In genomic region chr4:102577636-102578035, GRCm38 (mm10) we compare ENCODE assay signal across 20 mouse cellular contexts.
DNase-seq lines count a peak whose midpoint lies in the region; ATAC-seq and TF ChIP-seq lines count a peak whose summit lies in the region.
"Had no signal": no experiment of that assay in that cellular context is flagged by ENCODE, and none has a peak within 500 bp of the region (broad histone marks: within the 10 kb centered on the region; RNA-seq: fewer than 3 reads in every experiment).

No protein-coding gene starts in this region.

- H3K27ac ChIP-seq in gastrocnemius, adult 2 months = peak overlapping the region; percentile 100
- H3K27ac ChIP-seq in heart, postnatal 0 days (ENCODE audit: low read depth) = peak overlapping the region; percentile 72
- no peak overlapping the region for H3K27ac ChIP-seq in heart, embryonic 12.5 days (ENCODE audit: poor library complexity, severe bottlenecking)
- H3K27ac ChIP-seq in cortical plate, adult 2 months (ENCODE audit: insufficient read depth, low read length) = peak overlapping the region; percentile 45; the same call in 1 of the 2 replicates
- H3K27ac ChIP-seq: forebrain, embryonic 13.5 days; hindbrain, postnatal 0 days; kidney, embryonic 15.5 days; limb, embryonic 13.5 days; liver, embryonic 15.5 days had no signal

- no peak for TF ChIP-seq POLR2A in lung, adult 2 months (IDR thresholded peaks at IDR 0.05; ENCODE audit: borderline replicate concordance, extremely low read depth, low read depth, low read length)
- no peak for TF ChIP-seq POLR2A in cortical plate, adult 2 months (IDR thresholded peaks at IDR 0.05; ENCODE audit: extremely low read depth, insufficient read depth, low read length)

- no peak for ATAC-seq in heart, postnatal 0 days (ENCODE audit: insufficient read depth, low read depth)
- ATAC-seq in heart, embryonic 12.5 days (ENCODE audit: insufficient number of reproducible peaks, low FRiP score) = no peak
- ATAC-seq: forebrain, embryonic 13.5 days; hindbrain, postnatal 0 days had no signal

- TF ChIP-seq EP300 in heart, postnatal 0 days (IDR thresholded peaks at IDR 0.05; ENCODE audit: low read depth) = no peak

- peak overlapping the region; percentile 75 for H3K4me3 ChIP-seq in gastrocnemius, adult 2 months
- no peak overlapping the region for H3K4me3 ChIP-seq in heart, postnatal 0 days (ENCODE audit: low read depth, low read length)
- H3K4me3 ChIP-seq in heart, embryonic 12.5 days = no peak overlapping the region
- peak overlapping the region; percentile 19 for H3K4me3 ChIP-seq in lung, adult 2 months (replicated peaks; ENCODE audit: extremely low read depth, low read depth, low read length)
- no peak overlapping the region for H3K4me3 ChIP-seq in cortical plate, adult 2 months (ENCODE audit: insufficient read depth, low read length)
- H3K4me3 ChIP-seq: forebrain, embryonic 13.5 days; kidney, embryonic 15.5 days; limb, embryonic 13.5 days; liver, embryonic 15.5 days had no signal

- no peak for TF ChIP-seq CTCF in gastrocnemius, adult 2 months (IDR thresholded peaks at IDR 0.05)
- TF ChIP-seq CTCF in heart, postnatal 0 days (IDR thresholded peaks at IDR 0.05; ENCODE audit: low read depth) = no peak
- TF ChIP-seq CTCF in lung, adult 2 months (IDR thresholded peaks at IDR 0.05; ENCODE audit: insufficient read depth, low read length) = no peak
- TF ChIP-seq CTCF in cortical plate, adult 2 months (IDR thresholded peaks at IDR 0.05; ENCODE audit: extremely low read depth, insufficient read depth, low read length) = no peak

- peaks cover 54% of the 10 kb centered on the region for H3K4me1 ChIP-seq in heart, postnatal 0 days (ENCODE audit: control insufficient read depth, insufficient read depth)
- peaks cover 39% of the 10 kb centered on the region for H3K4me1 ChIP-seq in heart, embryonic 12.5 days (replicated peaks)
- H3K4me1 ChIP-seq in lung, adult 2 months (ENCODE audit: control insufficient read depth, insufficient read depth, low read length) = peaks cover 18% of the 10 kb centered on the region
- no peaks in the 10 kb centered on the region; the same call in 1 of the 2 replicates for H3K4me1 ChIP-seq in cortical plate, adult 2 months (ENCODE audit: control insufficient read depth, insufficient read depth, low read length)

- H3K36me3 ChIP-seq in heart, postnatal 0 days (replicated peaks; ENCODE audit: control insufficient read depth, insufficient read depth, low read length) = peaks cover 23% of the 10 kb centered on the region; the same call in 1 of the 2 replicates
- H3K36me3 ChIP-seq in heart, embryonic 12.5 days = peaks cover 11% of the 10 kb centered on the region; the same call in 1 of the 2 replicates
- H3K36me3 ChIP-seq: kidney, embryonic 15.5 days; limb, embryonic 13.5 days; liver, embryonic 15.5 days had no signal

- no peak overlapping the region for H3K9ac ChIP-seq in heart, postnatal 0 days (replicated peaks; ENCODE audit: low read depth, low read length)
- H3K9ac ChIP-seq in heart, embryonic 12.5 days = no peak overlapping the region
- H3K9ac ChIP-seq: forebrain, embryonic 13.5 days; kidney, embryonic 15.5 days; limb, embryonic 13.5 days; liver, embryonic 15.5 days had no signal

- WGBS in heart, postnatal 0 days = 70% methylated on average over 14 of the region's 14 CpGs
- WGBS in heart, embryonic 12.5 days = 73% methylated on average over 14 of the region's 14 CpGs
- WGBS in lung, adult 2 months = 54% methylated on average over 14 of the region's 14 CpGs

- H3K9me3 ChIP-seq in heart, postnatal 0 days (replicated peaks; ENCODE audit: control insufficient read depth, low read length) = no peaks in the 10 kb centered on the region
- no peaks in the 10 kb centered on the region for H3K9me3 ChIP-seq in heart, embryonic 12.5 days (replicated peaks)
- H3K9me3 ChIP-seq: forebrain, embryonic 13.5 days; kidney, embryonic 15.5 days; limb, embryonic 13.5 days; liver, embryonic 15.5 days had no signal

- no peaks in the 10 kb centered on the region for H3K27me3 ChIP-seq in heart, postnatal 0 days (ENCODE audit: control insufficient read depth, insufficient read depth, low read length)
- no peaks in the 10 kb centered on the region for H3K27me3 ChIP-seq in heart, embryonic 12.5 days (replicated peaks)
- H3K27me3 ChIP-seq: kidney, embryonic 15.5 days; liver, embryonic 15.5 days had no signal

- H3K4me2 ChIP-seq in heart, postnatal 0 days (ENCODE audit: low read depth, low read length) = peak overlapping the region; percentile 35
- no peak overlapping the region for H3K4me2 ChIP-seq in heart, embryonic 12.5 days
- H3K4me2 ChIP-seq: forebrain, embryonic 13.5 days; kidney, embryonic 15.5 days; limb, embryonic 13.5 days; liver, embryonic 15.5 days had no signal

- intact Hi-C loops in gastrocnemius, adult 2 months (cut with DNase I) = no loop called here
- intact Hi-C loops in gastrocnemius, postnatal 36 days (cut with DNase I) = no loop called here

- no peak for DNase-seq in gastrocnemius, adult 2 months
- DNase-seq in gastrocnemius, postnatal 36 days = no peak
- DNase-seq in heart, postnatal 0 days (ENCODE audit: low spot score) = no peak
- DNase-seq in lung, adult 2 months = no peak
- DNase-seq in lung, postnatal 10 days = no peak
- DNase-seq: adrenal gland, postnatal 10 days; cerebellum, adult 2 months; cerebellum, postnatal 25 days; kidney, adult 11 months; kidney, postnatal 36 days; layer of hippocampus, adult 9-11 months; midbrain, embryonic 14.5 days; thymus, postnatal 25 days had no signal

Comparison
In these comparisons a context has a peak if more than half of its experiments do, and no peak if none do; other contexts are left out.
1. H3K4me3 ChIP-seq: peak in gastrocnemius, adult 2 months (single experiment) and lung, adult 2 months (single experiment); none in heart, postnatal 0 days (single experiment), heart, embryonic 12.5 days (single experiment) and cortical plate, adult 2 months (single experiment).